Mouse (Mus musculus) layer of hippocampus, adult 9-10 months (tissue): ENCODE measurements around the gene Cacng4.

Experiments used
- DNase-seq: peaks from one replicate; pipeline ENCODE4 v3.0.0; 2022; ENCODE audit warnings: low spot score

The Cacng4 gene

GRCm38 (mm10) chr11:107794547-107795269 is at the start of gene Cacng4:
TSS of gene Cacng4 (minus strand) at chr11:107794557.
- no peak for DNase-seq

GRCm38 (mm10) chr11:107833351-107834040 is 39.1 kb upstream of the Cacng4 start:
- DNase-seq: no peak

- no peak for DNase-seq
Measured at GRCm38 (mm10) chr11:107817196-107817595, 22.8 kb upstream of the Cacng4 start.

GRCm38 (mm10) chr11:107812941-107813648 is 18.7 kb upstream of the Cacng4 start:
- DNase-seq: no peak

- no peak for DNase-seq
Measured at GRCm38 (mm10) chr11:107812429-107812828, 18.1 kb upstream of the Cacng4 start.

GRCm38 (mm10) chr11:107808508-107808907 is 14.2 kb upstream of the Cacng4 start:
- no peak for DNase-seq

- no peak for DNase-seq
Measured at GRCm38 (mm10) chr11:107806058-107806457, 11.7 kb upstream of the Cacng4 start.

GRCm38 (mm10) chr11:107801946-107802345 is 7.6 kb upstream of the Cacng4 start:
- no peak for DNase-seq

GRCm38 (mm10) chr11:107799331-107799730 is 5.0 kb upstream of the Cacng4 start:
- no peak for DNase-seq

- DNase-seq: no peak
Measured at GRCm38 (mm10) chr11:107796346-107796745, 2.0 kb upstream of the Cacng4 start.

- DNase-seq: no peak
Measured at GRCm38 (mm10) chr11:107795384-107796035, 1.2 kb upstream of the Cacng4 start.

- no peak for DNase-seq
Measured at GRCm38 (mm10) chr11:107794103-107794493, 259 bp downstream of the Cacng4 start.

GRCm38 (mm10) chr11:107793200-107794102 is 906 bp downstream of the Cacng4 start:
- no peak for DNase-seq

GRCm38 (mm10) chr11:107792136-107792535 is 2.2 kb downstream of the Cacng4 start:
- DNase-seq: no peak

GRCm38 (mm10) chr11:107785761-107786160 is 8.6 kb downstream of the Cacng4 start:
- no peak for DNase-seq

GRCm38 (mm10) chr11:107785288-107785687 is 9.1 kb downstream of the Cacng4 start:
- no peak for DNase-seq

- no peak for DNase-seq
Measured at GRCm38 (mm10) chr11:107783861-107784754, 10.2 kb downstream of the Cacng4 start.

- no peak for DNase-seq
Measured at GRCm38 (mm10) chr11:107782591-107782990, 11.8 kb downstream of the Cacng4 start.

GRCm38 (mm10) chr11:107778859-107779258 is 15.5 kb downstream of the Cacng4 start:
- no peak for DNase-seq

- no peak for DNase-seq
Measured at GRCm38 (mm10) chr11:107777487-107777886, 16.9 kb downstream of the Cacng4 start.
